Mouse (Mus musculus) colon, adult 2 months (tissue): ENCODE results near the gene Spats2l. TPM values are rescaled to one million over a fixed set of nuclear protein-coding genes. Genes with fewer than 3 reads are reported as not detected.

ENCODE experiments used
- polyA plus RNA-seq: library from polyadenylated mRNA; depleted of rRNA; stranded (reverse); fragments of >200 nt; gene quantifications from 2 replicates; pipeline ENCODE4 v1.2.3, GENCODE M21; 2012; rRNA removed

Gene Spats2l
- 6.4 and 7.7 TPM in 2 replicates for polyA plus RNA-seq

GRCm38 (mm10) chr1:57774001-57774667 is at the start of gene Spats2l:
Gene Spats2l, plus strand, starts transcription at chr1:57774162.

GRCm38 (mm10) chr1:57995432-57996132 is 221.6 kb downstream of the Spats2l start, which contains the start of gene Sgo2a:
Gene Sgo2a, plus strand, starts transcription at chr1:57995971.

Other genes with a start within 250 kb of the Spats2l start
- 0.52 and 0.62 TPM in 2 replicates for gene Sgo2a, start 221.8 kb downstream of the Spats2l start, polyA plus RNA-seq
- gene Kctd18, start 244.8 kb downstream of the Spats2l start, polyA plus RNA-seq = 3.3 and 4.2 TPM in 2 replicates